Mouse (Mus musculus): ENCODE data around the gene Mgrn1. TPM values are rescaled to one million over a fixed set of nuclear protein-coding genes. Genes with fewer than 3 reads are reported as not detected.

Mgrn1 gene
- total RNA-seq, 2 experiments from 2014 or later = 154 to 155 TPM

- no peak for DNase-seq
- intact Hi-C loops (cut with DNase I) = no loop called here
These were observed 50.1 kb downstream of the Mgrn1 start for GRCm38 (mm10) chr16:4935931-4936703.

DNA sequence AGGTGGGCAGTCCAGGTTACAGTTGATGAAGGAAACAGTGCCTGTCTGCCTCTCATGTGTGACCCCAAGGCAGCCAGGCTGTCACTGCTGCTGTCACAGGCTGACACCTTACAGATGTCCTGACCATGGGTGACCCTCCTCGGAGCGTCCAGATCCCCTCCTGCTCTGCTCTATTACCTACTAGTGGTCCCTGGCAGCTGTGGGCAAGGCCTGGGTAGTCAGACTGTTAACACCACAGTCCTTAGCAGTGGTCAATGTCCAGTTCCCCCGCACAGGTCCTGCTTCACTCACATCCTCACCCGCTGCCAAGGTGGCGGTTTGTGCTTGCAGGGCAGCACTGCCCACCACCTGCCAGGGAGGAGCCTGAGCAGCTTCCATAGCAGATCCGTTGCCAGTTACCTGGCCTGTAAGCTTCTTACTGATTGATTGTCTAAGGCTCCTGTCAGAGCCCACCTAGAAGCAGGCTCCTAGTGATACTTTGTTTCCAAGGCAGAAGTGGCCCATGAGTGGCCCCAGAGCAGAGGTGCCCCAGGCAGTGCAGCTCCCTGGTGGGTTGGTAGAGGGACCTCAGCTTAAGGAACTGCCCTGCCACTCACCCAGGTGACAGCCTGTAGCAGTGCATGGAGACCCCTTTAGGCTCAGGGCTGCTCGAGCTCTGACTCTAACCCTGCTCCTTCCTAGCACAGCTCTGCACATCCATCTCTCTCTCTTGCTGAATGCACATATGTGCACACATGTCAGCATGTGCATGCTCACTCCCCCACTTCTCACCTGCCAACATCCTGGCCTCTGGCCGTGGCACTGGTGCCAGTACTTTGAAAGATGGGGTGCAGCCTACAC, 51.5 kb downstream of the Mgrn1 start:
- DNase-seq = no peak
- intact Hi-C loops (cut with DNase I) = no loop called here

DNA sequence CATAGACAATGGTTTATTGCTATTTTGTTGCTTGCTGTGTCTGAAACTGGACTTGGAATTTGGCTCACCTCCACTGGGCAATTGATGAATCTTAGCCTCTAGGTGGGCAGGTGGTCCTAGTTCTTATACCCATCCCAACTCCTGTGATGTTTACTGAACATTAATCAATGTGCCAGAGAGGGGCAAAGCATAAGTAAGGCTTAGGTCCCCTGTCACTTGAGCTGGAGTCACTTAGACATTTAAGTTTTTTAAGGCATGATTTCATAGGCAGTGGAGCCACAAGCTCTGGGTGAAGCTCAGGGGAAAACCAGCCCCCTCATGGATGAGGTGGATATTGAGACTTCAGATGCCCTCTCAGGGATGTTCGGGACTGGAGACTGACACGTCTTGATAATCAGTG, 52.4 kb downstream of the Mgrn1 start, which contains the start of gene Nudt16l1:
Gene Nudt16l1 (plus strand): TSS at position 301 of the 400 bp plus-strand sequence.
- intact Hi-C loops (cut with DNase I) = no loop called here
- no peak for DNase-seq

- intact Hi-C loops (cut with DNase I) = no loop called here
- peak; percentile 94 to 95 for DNase-seq
These were observed 52.9 kb downstream of the Mgrn1 start for GRCm38 (mm10) chr16:4938989-4939388.

DNA sequence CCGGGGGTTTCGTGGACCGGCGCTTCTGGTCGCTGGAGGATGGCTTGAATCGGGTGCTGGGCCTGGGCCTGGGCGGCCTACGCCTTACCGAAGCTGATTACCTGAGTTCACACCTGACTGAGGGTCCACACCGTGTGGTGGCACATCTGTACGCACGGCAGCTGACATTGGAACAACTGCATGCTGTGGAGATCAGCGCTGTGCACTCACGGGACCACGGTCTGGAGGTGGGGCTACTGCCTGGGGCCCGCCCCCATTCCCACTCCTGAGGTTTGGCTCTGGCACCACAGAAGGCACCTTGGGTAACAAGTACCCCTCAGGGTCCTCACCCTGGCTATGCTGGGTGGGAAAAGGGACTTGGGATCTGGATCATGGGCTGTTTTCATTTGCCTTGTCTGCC, 53.4 kb downstream of the Mgrn1 start:
- DNase-seq = no peak

DNA sequence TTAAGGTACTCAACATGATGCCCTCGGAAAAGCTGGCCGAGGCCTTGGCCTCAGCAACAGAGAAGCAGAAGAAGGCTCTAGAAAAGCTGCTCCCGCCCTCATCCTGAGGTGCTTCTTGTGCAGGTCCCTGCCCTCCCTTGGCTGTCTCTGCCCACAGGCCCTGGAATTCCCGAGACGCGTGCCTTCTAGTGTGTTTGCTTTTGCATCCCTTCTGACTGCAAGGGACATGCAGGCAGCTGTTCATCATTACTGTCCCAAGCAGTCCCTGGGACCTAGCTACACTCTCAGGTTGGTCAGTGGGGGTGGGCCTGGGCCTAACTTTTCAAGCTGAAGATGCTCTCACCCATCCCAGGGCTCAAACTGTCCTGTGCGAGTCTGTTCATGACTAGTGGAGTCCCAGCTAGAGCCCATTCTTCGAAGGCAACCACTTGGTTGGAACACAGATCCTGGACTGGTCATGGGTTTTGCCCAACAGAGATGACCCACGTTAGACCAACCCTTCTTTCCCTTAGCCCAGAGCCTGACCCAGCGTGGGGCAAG, 54.3 kb downstream of the Mgrn1 start:
- DNase-seq = no peak
- intact Hi-C loops (cut with DNase I) = no loop called here

More for the DNA sequence above, 53.4 kb downstream of the Mgrn1 start:
- intact Hi-C loops (cut with DNase I) = no loop called here

DNA sequence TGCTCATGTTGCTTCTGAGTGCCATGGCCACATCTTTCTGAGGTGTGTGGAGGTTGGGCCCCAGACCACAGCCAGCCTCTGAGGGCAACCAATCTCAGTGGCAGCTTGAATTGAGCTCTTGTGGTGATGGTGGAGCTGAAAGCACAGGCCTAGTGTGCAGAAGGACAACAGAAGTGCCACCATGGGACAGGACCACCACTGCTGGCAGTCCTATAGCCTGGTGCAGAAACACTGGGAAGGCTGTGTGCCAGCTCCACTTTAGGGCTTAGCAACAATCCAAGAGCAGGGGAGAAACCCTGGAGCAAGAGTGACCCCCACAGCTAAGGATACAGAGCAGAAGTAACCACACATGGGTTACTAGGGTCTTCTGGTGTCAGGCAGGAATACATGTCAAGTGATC, 55.0 kb downstream of the Mgrn1 start:
- DNase-seq = no peak
- intact Hi-C loops (cut with DNase I) = no loop called here

DNA sequence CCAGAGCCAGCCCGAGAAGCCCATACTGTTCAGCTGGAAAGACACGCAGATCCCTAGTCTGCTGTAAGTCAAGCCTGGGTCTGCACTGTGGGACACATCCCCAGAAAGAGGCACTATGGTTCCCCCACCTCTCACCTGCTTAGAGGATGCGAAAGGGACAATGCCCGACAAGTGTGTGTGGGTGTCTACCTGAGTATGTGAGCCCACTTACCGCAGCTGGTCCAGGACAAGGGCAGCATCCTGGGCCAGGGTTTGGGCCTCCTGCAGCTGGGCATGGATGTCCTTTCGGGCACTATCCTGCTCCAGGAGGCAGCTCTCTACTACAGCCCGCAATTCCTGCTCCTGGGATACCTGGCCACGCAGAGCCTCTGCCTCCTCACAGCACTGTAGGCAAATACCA, 56.8 kb downstream of the Mgrn1 start:
- DNase-seq = no peak
- intact Hi-C loops (cut with DNase I) = no loop called here

- intact Hi-C loops (cut with DNase I) = no loop called here
- DNase-seq = no peak
These were observed 57.4 kb downstream of the Mgrn1 start for GRCm38 (mm10) chr16:4943431-4943830.

DNA sequence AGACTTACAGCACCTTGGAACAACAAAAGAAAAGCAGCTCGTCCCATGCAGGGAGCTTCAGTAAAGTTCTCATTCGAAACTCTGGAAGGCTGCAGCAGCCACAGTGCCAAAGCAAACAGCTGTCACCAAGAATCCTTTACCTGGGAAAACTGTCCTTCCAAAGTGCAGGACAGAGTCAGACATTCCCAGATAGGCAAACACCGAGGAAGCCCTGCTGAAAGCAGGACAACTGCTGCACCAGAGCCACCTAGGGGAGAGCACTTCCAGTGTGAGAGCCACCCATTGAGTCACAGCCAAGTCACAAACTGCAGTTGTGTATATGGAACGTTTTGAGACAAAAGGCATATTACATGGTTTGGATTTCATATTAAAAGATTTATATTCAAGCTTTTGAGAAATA, 59.4 kb downstream of the Mgrn1 start:
- intact Hi-C loops (cut with DNase I) = no loop called here

DNA sequence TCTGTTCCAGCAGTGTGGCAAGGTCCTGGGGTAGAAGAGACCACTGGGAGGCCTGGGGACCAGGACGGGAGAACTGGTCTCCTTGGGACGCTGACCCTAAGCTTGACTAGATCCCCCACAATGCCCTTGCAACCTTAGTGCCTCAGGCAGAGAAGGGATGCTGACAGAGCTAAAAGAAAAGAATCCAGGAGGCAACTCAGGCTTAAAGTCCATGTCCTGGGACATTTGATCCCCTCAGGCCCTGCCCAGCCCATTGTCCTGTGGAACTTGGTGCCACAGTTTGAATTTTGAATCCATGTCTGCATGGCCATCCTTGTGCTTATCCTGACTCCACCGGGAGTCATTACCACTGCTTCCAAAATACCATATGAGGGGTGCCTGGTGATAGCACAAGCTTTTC, 60.1 kb downstream of the Mgrn1 start:
- intact Hi-C loops (cut with DNase I) = no loop called here
- DNase-seq = no peak

More for the DNA sequence above, 59.4 kb downstream of the Mgrn1 start:
- no peak for DNase-seq

DNA sequence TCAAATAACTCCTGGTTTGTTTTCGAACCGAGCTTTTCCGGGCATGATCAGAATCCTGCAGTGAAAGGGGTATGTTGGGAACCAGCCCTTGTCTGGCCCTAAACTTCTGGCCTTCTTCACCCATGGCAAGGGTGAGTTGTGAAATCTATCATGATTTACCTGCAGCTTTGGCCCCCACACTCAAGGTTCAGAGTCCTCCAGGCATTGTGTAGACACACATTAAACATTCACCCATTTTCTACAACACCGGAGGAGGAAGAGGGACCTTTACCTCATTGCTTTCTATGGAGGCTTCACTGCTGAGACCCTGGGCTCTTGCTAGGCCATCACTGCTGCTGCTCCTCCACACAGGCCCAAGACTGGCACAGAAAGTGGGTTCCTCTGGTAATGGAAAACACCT, 61.3 kb downstream of the Mgrn1 start:
- intact Hi-C loops (cut with DNase I) = no loop called here
- no peak for DNase-seq

GRCm38 (mm10) chr16:4956609-4957008, 70.6 kb downstream of the Mgrn1 start:
- no peak for DNase-seq
- intact Hi-C loops (cut with DNase I) = no loop called here

- DNase-seq = no peak
- intact Hi-C loops (cut with DNase I) = no loop called here
These were observed 71.4 kb downstream of the Mgrn1 start for GRCm38 (mm10) chr16:4957446-4957845.

DNA sequence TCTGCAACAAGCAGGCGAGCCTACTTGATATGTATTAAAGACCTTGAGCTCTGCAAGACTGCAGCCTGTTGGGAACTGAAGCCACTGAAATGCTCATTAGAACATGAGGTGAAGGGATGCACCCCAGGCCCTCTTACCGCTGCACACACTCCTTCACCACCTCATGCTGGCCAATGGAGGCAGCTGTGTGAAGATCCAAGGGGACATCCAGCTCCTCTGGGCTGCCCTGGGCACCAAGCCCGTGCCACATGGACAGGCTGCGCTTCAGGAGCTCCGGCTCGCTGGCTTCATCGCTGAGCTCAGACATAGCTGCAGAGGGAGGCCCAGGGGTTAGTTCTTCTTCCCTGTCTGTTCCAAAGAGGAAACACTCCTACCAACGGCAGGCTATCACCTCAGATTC, 74.2 kb downstream of the Mgrn1 start:
- DNase-seq = no peak
- intact Hi-C loops (cut with DNase I) = no loop called here

GRCm38 (mm10) chr16:4963346-4963745, 77.3 kb downstream of the Mgrn1 start:
- intact Hi-C loops (cut with DNase I) = no loop called here
- no peak for DNase-seq

- peak; percentile 94 to 97 for DNase-seq
- intact Hi-C loops (cut with DNase I) = loop anchor here (2.0 kb wide), 1 partner anchor 51 kb away; no protein-coding TSS in a partner anchor
These were observed 78.0 kb downstream of the Mgrn1 start, which contains the start of gene Anks3 for GRCm38 (mm10) chr16:4963797-4964709. TSS of gene Anks3 (minus strand) at chr16:4964205.

- intact Hi-C loops (cut with DNase I) = loop anchor here (2.0 kb wide), 1 partner anchor 50 kb away; no protein-coding TSS in a partner anchor
These were observed 78.8 kb downstream of the Mgrn1 start for GRCm38 (mm10) chr16:4964731-4965391.

DNA sequence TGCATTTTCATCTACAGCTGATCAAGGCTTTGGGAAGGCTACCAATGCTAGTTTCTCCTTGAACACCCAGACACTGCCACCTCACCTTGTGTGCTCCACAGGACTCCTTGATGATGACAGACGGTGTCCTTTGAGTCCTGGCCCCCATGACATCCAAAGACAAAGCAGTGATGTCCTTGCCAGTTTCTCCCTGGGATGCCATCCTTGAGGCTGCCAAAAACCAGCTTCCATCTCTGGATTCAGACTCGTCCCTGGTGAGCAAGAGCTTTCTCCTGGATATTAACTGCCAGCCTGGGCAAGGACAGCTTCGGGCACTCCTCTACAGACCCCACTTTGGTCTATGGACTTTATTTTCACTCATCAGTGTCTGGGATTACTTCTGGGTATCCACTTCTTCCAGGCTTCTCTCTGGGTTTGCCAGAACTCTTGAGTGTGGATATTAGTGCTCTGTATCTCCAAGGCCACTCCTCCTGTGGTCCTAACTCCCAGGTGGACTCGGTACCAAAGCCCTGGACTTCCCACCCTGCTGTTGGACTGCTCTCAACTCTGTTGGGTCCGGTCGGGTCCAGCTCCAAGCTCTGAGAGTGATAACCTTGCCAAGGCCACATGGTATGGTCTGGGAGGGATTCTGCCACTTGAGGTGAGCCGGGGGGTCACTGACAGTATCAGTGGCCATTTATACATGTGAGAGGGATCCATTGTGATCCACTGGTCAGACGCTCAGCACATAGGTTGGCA, 79.5 kb downstream of the Mgrn1 start:
- DNase-seq = no peak
- intact Hi-C loops (cut with DNase I) = loop anchor here (2.0 kb wide), 1 partner anchor 49 kb away; no protein-coding TSS in a partner anchor

More at GRCm38 (mm10) chr16:4964731-4965391, 78.8 kb downstream of the Mgrn1 start:
- DNase-seq = no peak

Measured in heart, postnatal 36 days (tissue).